Mouse (Mus musculus) liver, embryonic 11.5 days (tissue): Measurements from ENCODE around the gene Atrn. TPM values are rescaled to one million over a fixed set of nuclear protein-coding genes. Genes with fewer than 3 reads are reported as not detected.

Experiments
- ATAC-seq: fragments of 200-750 bp; cut with Nextera tagmentation; replicated peaks from 2 replicates; pipeline ENCODE4 v1.8.0; 2017; ENCODE audit warnings: moderate number of reproducible peaks, mild to moderate bottlenecking, moderate TSS enrichment, moderate library complexity; ENCODE audit not compliant: low FRiP score
- DNase-seq: peaks from one replicate; pipeline ENCODE4 v3.0.0-alpha.2; 2017; ENCODE audit warnings: low spot score
- H3K27ac ChIP-seq: fragments of 300-500 bp; sonication (generic); 2 replicates; pipeline ENCODE4 v1.5.1; 2014; ENCODE audit warnings: mild to moderate bottlenecking, low read depth, low read length, control low read depth
- H3K27me3 ChIP-seq: fragments of 300-500 bp; sonication (generic); replicated peaks from 2 replicates; pipeline ENCODE4 v1.6.1; 2014; ENCODE audit warnings: low read length, mixed read lengths; ENCODE audit not compliant: control insufficient read depth, insufficient read depth
- H3K36me3 ChIP-seq: fragments of 300-500 bp; sonication (generic); 2 replicates; pipeline ENCODE4 v1.6.1; 2014; ENCODE audit warnings: mild to moderate bottlenecking, low read length, moderate library complexity, mixed read lengths; ENCODE audit not compliant: control insufficient read depth, insufficient read depth
- H3K4me1 ChIP-seq: fragments of 300-500 bp; sonication (generic); replicated peaks from 2 replicates; pipeline ENCODE4 v1.6.1; 2014; ENCODE audit warnings: low read length, mixed read lengths; ENCODE audit not compliant: control insufficient read depth, insufficient read depth
- H3K4me2 ChIP-seq: fragments of 300-500 bp; sonication (generic); 2 replicates; pipeline ENCODE4 v1.6.1; 2014; ENCODE audit warnings: mild to moderate bottlenecking, control low read depth, moderate library complexity
- H3K4me3 ChIP-seq: fragments of 300-500 bp; sonication (generic); 2 replicates; pipeline ENCODE4 v1.5.1; 2014; ENCODE audit warnings: low read depth, low read length, control low read depth
- H3K9ac ChIP-seq: fragments of 300-500 bp; sonication (generic); 2 replicates; pipeline ENCODE4 v1.6.1; 2014; ENCODE audit warnings: low read depth, low read length, control low read depth
- H3K9me3 ChIP-seq: fragments of 300-500 bp; sonication (generic); 2 replicates; pipeline ENCODE4 v1.6.1; 2016; ENCODE audit warnings: low read length, inconsistent platforms, mixed read lengths; ENCODE audit not compliant: control insufficient read depth
- WGBS: fragments of 180-500 bp; shearing (Covaris S2); extraction: QIAGEN DNeasy Blood & Tissue Kit; methylation state at CpG from one replicate; pipeline ENCODE4 v1.1.7; 2014; 5-methylcytosine and 5-hydroxymethylcytosine counted together
- polyA plus RNA-seq: library from polyadenylated mRNA; unstranded; fragments of >200 nt; fragmentation: Nextera tagmentation; extraction: Ambion mirVana; gene quantifications from 2 replicates; pipeline ENCODE4 v1.2.1, GENCODE M21; 2014

Gene Atrn
- polyA plus RNA-seq, 1 experiment from 2014 or later, result 7.0 TPM

- Histone ChIP-seq H3K9ac (no peak overlapping the region), H3K4me3 (peak overlapping the region; percentile 25), H3K4me2 (peak overlapping the region; percentile 53), H3K4me1 (peaks cover 20% of the 10 kb centered on the region), H3K27me3 (peaks cover 61% of the 10 kb centered on the region), H3K9me3 (no peaks in the 10 kb centered on the region), H3K27ac (no peak overlapping the region), H3K36me3 (no peaks in the 10 kb centered on the region)
- DNase-seq, result no peak
- WGBS, result 2% methylated on average over 45 of the region's 45 CpGs
- no peak for ATAC-seq
Observed at GRCm38 (mm10) chr2:131053851-131054645, 147.8 kb downstream of the Atrn start.

GRCm38 (mm10) chr2:131054646-131055264, 148.5 kb downstream of the Atrn start:
- H3K36me3 ChIP-seq, result no peaks in the 10 kb centered on the region
- WGBS, result 3% methylated on average over 21 of the region's 21 CpGs
- H3K27me3 ChIP-seq, result peaks cover 61% of the 10 kb centered on the region
- peak overlapping the region; percentile 53 for H3K4me2 ChIP-seq
- peak overlapping the region; percentile 25 for H3K4me3 ChIP-seq
- ATAC-seq (no peak), DNase-seq (no peak)
- no peak overlapping the region for H3K27ac ChIP-seq
- peaks cover 20% of the 10 kb centered on the region for H3K4me1 ChIP-seq
- no peaks in the 10 kb centered on the region for H3K9me3 ChIP-seq
- no peak overlapping the region for H3K9ac ChIP-seq

DNA sequence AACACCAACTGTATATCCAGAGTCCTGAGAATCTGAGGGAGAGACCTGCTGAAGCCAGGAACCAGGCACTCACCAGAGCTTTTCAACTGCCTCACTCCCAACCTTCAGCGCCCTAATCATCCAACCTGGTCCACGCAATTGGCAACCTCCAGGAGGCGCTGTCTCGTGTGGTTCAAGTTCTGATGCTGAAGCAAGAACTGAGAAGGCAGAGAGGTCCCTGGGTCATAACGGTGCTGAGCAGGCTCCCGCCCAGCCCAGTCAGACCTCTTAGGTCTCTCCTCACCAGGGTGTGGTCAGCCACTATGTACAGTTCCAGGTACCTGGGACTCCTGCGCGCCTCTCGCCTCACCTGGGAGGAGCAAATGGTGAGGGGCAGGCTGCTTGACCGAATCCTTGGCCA, 149.3 kb downstream of the Atrn start:
- DNase-seq (peak; percentile 53), ATAC-seq (no peak)
- no peak overlapping the region for H3K4me3 ChIP-seq
- peaks cover 61% of the 10 kb centered on the region for H3K27me3 ChIP-seq
- H3K4me2 ChIP-seq, result peak overlapping the region; percentile 6; the same call in 1 of the 2 replicates
- peaks cover 20% of the 10 kb centered on the region for H3K4me1 ChIP-seq
- no peak overlapping the region for H3K27ac ChIP-seq
- no peak overlapping the region for H3K9ac ChIP-seq
- 6% methylated on average over 10 of the region's 10 CpGs for WGBS
- H3K9me3 ChIP-seq, result no peaks in the 10 kb centered on the region
- H3K36me3 ChIP-seq, result no peaks in the 10 kb centered on the region

GRCm38 (mm10) chr2:131056191-131056590, 149.9 kb downstream of the Atrn start:
- ATAC-seq (no peak), DNase-seq (no peak)
- H3K27ac ChIP-seq, result no peak overlapping the region
- peaks cover 63% of the 10 kb centered on the region for H3K27me3 ChIP-seq
- H3K4me2 ChIP-seq, result peak overlapping the region; percentile 6; the same call in 1 of the 2 replicates
- H3K4me1 ChIP-seq, result peaks cover 20% of the 10 kb centered on the region
- H3K9ac ChIP-seq, result no peak overlapping the region
- H3K4me3 ChIP-seq, result no peak overlapping the region
- H3K9me3 ChIP-seq, result no peaks in the 10 kb centered on the region
- 4% methylated on average over 10 of the region's 10 CpGs for WGBS
- no peaks in the 10 kb centered on the region for H3K36me3 ChIP-seq

- no peak overlapping the region for H3K27ac ChIP-seq
Observed at GRCm38 (mm10) chr2:131058672-131059071, 152.4 kb downstream of the Atrn start.

DNA sequence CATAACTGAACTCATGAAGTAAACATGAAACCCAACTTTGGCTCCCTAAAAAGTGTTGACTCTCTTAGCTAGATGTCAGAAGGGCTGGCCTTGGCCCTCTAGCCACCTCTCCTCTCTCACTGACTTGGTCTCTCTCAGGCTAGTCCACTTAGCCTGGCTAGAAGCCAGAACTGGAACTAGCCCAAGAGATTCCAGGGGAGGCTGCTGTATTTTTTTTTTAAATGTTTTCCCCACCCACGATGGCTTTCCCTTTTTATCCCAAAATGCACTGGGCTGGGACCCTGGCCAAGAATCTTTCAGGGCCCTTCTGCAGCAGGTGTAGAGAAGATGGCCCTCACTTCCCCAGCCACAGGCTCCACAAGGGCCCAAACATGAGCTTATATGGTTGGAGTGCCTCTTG, 153.1 kb downstream of the Atrn start:
- Histone ChIP-seq H3K27me3 (peaks cover 61% of the 10 kb centered on the region), H3K9ac (no peak overlapping the region), H3K4me2 (no peak overlapping the region), H3K9me3 (no peaks in the 10 kb centered on the region), H3K36me3 (no peaks in the 10 kb centered on the region), H3K4me1 (peaks cover 17% of the 10 kb centered on the region), H3K4me3 (no peak overlapping the region), H3K27ac (no peak overlapping the region)
- 57% methylated on average over 1 of the region's 1 CpGs for WGBS
- ATAC-seq, result no peak
- DNase-seq, result no peak

More at GRCm38 (mm10) chr2:131058672-131059071, 152.4 kb downstream of the Atrn start:
- H3K9me3 ChIP-seq, result no peaks in the 10 kb centered on the region
- peaks cover 23% of the 10 kb centered on the region for H3K4me1 ChIP-seq
- peaks cover 61% of the 10 kb centered on the region for H3K27me3 ChIP-seq
- whole genome bisulfite sequencing, result 82% methylated on average over 8 of the region's 8 CpGs
- H3K4me2 ChIP-seq, result no peak overlapping the region
- DNase-seq (no peak), ATAC-seq (no peak)
- no peak overlapping the region for H3K4me3 ChIP-seq
- no peak overlapping the region for H3K9ac ChIP-seq
- H3K36me3 ChIP-seq, result no peaks in the 10 kb centered on the region

DNA sequence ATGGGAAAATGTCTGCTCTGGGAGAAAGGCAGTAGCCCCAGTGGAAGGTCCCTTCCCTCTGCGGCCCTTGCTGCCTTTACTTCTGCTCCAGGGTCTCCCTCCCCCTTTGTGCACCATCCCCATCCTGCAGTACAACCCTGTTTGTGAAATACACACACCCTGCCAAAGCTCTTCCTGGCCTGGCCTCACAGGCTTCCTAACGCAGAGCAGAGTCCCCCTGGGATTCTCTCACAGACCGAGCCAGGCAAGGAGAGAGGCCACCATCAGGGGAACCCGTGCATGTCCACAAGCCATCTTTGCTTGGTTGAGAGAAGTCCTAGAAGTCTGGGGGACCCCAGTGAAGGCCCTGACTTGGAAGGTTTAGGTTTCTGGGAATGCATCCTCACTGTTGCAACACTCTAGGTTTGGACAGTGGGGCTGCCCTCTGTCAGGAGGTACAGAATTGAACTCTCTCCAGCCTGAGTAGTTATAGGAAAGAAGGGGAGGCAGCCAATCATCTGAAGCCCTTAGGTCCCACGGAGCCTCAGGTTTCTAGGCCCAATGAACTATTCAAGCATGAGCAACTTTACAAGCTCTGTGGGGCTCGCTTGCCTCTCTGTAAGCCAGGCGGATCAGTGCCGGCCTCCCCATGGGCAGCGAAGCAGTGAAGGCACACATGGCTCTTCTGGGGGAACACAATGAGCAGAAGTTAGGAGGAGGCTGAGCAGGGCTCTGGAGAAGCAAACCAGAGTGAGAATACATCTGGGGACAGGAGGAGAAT, 153.7 kb downstream of the Atrn start:
- Histone ChIP-seq H3K9me3 (no peaks in the 10 kb centered on the region), H3K27ac (no peak overlapping the region), H3K4me3 (no peak overlapping the region), H3K9ac (no peak overlapping the region), H3K36me3 (no peaks in the 10 kb centered on the region), H3K4me1 (peaks cover 11% of the 10 kb centered on the region), H3K4me2 (no peak overlapping the region), H3K27me3 (peaks cover 61% of the 10 kb centered on the region)
- ATAC-seq (no peak), DNase-seq (no peak)
- WGBS, result 78% methylated on average over 9 of the region's 9 CpGs

GRCm38 (mm10) chr2:131060784-131061183, 154.5 kb downstream of the Atrn start:
- no peak for DNase-seq
- 57% methylated on average over 6 of the region's 6 CpGs for WGBS
- no peak overlapping the region for H3K9ac ChIP-seq

More at GRCm38 (mm10) chr2:131060784-131061183, 154.5 kb downstream of the Atrn start:
- H3K27ac ChIP-seq, result no peak overlapping the region
- no peak overlapping the region for H3K4me2 ChIP-seq
- peaks cover 8% of the 10 kb centered on the region; the same call in 1 of the 2 replicates for H3K4me1 ChIP-seq
- H3K27me3 ChIP-seq, result peaks cover 54% of the 10 kb centered on the region
- ATAC-seq, result no peak
- H3K9me3 ChIP-seq, result no peaks in the 10 kb centered on the region
- no peaks in the 10 kb centered on the region for H3K36me3 ChIP-seq
- no peak overlapping the region for H3K4me3 ChIP-seq
